Mouse (Mus musculus): ENCODE results near the gene Pde5a.

DNA sequence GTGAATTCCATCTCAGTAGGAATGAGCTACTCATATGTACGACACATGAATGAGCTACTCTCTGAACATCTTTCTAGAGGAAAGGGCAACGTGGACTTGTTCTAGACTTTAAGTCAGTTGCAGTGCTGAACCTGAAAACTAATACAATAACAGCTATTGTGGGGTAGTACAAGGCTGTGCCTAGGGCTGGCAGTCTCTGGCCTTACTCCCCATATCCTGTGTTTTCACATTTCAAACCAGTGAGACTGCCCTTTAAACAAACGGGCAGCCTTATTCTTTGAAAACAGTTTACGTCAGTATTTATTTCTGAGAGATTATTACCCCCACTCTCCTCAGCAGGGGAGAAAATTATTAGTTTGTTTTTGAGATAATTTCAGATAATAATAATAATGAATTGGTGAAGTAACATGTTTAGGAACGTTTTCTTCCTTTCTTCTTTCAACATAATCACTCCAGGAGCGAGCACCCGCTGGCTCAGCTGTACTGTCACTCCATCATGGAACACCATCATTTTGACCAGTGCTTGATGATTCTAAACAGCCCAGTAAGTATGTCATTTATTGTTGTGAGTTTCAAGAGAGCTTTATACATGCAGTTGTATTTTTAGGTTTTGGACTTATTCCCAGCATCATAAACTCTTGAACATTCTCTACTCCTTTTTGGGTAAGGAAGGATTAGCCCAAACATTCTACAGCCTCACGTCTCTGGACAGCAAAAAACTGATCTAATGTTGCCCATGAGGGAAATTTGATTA, 106.5 kb downstream of the Pde5a start:
- TF ChIP-seq CTCF (IDR thresholded peaks at IDR 0.05) = no peak
- peak; percentile 46 for TF ChIP-seq EP300 (IDR thresholded peaks at IDR 0.05)
